Mouse (Mus musculus) liver, embryonic 13.5 days (tissue): ENCODE data around the gene Neu2. TPM values are rescaled to one million over a fixed set of nuclear protein-coding genes. Genes with fewer than 3 reads are reported as not detected.

Experiments used
- ATAC-seq: fragments of 200-750 bp; cut with Nextera tagmentation; 2 replicates; pipeline ENCODE4 v1.8.0; 2017; ENCODE audit warnings: low read depth, mild to moderate bottlenecking, moderate number of reproducible peaks, moderate library complexity
- DNase-seq: peaks from one replicate; pipeline ENCODE4 v3.0.0; 2022
- H3K27ac ChIP-seq: fragments of 300-500 bp; sonication (generic); 2 replicates; pipeline ENCODE4 v1.5.1; 2015; ENCODE audit warnings: moderate library complexity, mild to moderate bottlenecking, inconsistent platforms
- H3K27me3 ChIP-seq: fragments of 300-500 bp; sonication (generic); 2 replicates; pipeline ENCODE4 v1.6.1; 2015; ENCODE audit warnings: mild to moderate bottlenecking, inconsistent platforms
- H3K36me3 ChIP-seq: fragments of 300-500 bp; sonication (generic); 2 replicates; pipeline ENCODE4 v1.6.1; 2015; ENCODE audit warnings: mild to moderate bottlenecking, inconsistent platforms
- H3K4me1 ChIP-seq: fragments of 300-500 bp; sonication (generic); replicated peaks from 2 replicates; pipeline ENCODE4 v1.6.1; 2015; ENCODE audit warnings: inconsistent platforms
- H3K4me2 ChIP-seq: fragments of 300-500 bp; sonication (generic); 2 replicates; pipeline ENCODE4 v1.6.1; 2015; ENCODE audit warnings: inconsistent platforms, mild to moderate bottlenecking, moderate library complexity
- H3K4me3 ChIP-seq: fragments of 300-500 bp; sonication (generic); replicated peaks from 2 replicates; pipeline ENCODE4 v1.5.1; 2015; ENCODE audit warnings: mild to moderate bottlenecking, inconsistent platforms
- H3K9ac ChIP-seq: fragments of 300-500 bp; sonication (generic); 2 replicates; pipeline ENCODE4 v1.6.1; 2015; ENCODE audit warnings: mild to moderate bottlenecking, inconsistent platforms
- H3K9me3 ChIP-seq: fragments of 300-500 bp; sonication (generic); replicated peaks from 2 replicates; pipeline ENCODE4 v1.6.1; 2016; ENCODE audit warnings: inconsistent platforms
- WGBS: fragments of 180-500 bp; shearing (Covaris S2); methylation state at CpG from one replicate; pipeline ENCODE4 v1.1.7; 2015; ENCODE audit not compliant: insufficient replicate concordance; 5-methylcytosine and 5-hydroxymethylcytosine counted together
- polyA plus RNA-seq: library from polyadenylated mRNA; unstranded; fragments of >200 nt; fragmentation: Nextera tagmentation; extraction: Ambion mirVana; gene quantifications from 2 replicates; pipeline ENCODE4 v1.2.1, GENCODE M21; 2015

Gene Neu2
- polyA plus RNA-seq, 1 experiment from 2014 or later: 0.75 TPM

GRCm38 (mm10) chr1:87614576-87615295 is 105.0 kb downstream of the Neu2 start:
- WGBS: 66% methylated on average over 2 of the region's 2 CpGs
- H3K27ac ChIP-seq: no peak overlapping the region
- H3K27me3 ChIP-seq: no peaks in the 10 kb centered on the region
- no peaks in the 10 kb centered on the region for H3K9me3 ChIP-seq
- H3K4me1 ChIP-seq: peaks cover 7% of the 10 kb centered on the region
- ATAC-seq (no peak), DNase-seq (no peak)
- H3K4me2 ChIP-seq: no peak overlapping the region
- H3K9ac ChIP-seq: no peak overlapping the region
- no peak overlapping the region for H3K4me3 ChIP-seq
- no peaks in the 10 kb centered on the region for H3K36me3 ChIP-seq

DNA sequence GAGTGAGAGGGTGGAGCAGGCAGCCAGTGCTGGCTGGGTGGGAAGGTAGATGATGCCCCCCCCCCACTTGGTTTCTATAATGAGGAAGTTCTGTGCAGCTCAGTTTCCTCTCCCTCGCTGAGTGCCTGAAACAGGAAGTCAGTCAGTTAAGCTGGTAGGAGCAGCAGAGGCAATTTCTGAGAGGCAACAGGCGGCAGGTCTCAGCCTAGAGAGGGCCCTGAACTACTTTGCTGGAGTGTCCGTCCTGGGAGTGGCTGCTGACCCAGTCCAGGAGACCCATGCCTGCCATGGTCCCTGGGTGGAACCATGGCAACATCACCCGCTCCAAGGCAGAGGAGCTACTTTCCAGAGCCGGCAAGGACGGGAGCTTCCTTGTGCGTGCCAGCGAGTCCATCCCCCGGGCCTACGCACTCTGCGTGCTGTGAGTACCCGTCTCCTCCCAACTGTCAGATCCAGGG is 110.6 kb downstream of the Neu2 start, which contains the start of gene Inpp5d:
TSS of gene Inpp5d (plus strand) at position 102 of the 458 bp plus-strand sequence.
- Histone ChIP-seq H3K27me3 (no peaks in the 10 kb centered on the region), H3K27ac (peak within 1 kb of the TSS; percentile 76), H3K9ac (peak within 1 kb of the TSS; percentile 77), H3K4me1 (peaks cover 62% of the 10 kb centered on the region), H3K4me3 (peak within 1 kb of the TSS; percentile 62), H3K36me3 (no peaks in the 10 kb centered on the region), H3K9me3 (no peaks in the 10 kb centered on the region), H3K4me2 (peak within 1 kb of the TSS; percentile 78)
- 18% methylated on average over 12 of the region's 12 CpGs for WGBS
- DNase-seq (no peak), ATAC-seq (peak; percentile 61)

DNA sequence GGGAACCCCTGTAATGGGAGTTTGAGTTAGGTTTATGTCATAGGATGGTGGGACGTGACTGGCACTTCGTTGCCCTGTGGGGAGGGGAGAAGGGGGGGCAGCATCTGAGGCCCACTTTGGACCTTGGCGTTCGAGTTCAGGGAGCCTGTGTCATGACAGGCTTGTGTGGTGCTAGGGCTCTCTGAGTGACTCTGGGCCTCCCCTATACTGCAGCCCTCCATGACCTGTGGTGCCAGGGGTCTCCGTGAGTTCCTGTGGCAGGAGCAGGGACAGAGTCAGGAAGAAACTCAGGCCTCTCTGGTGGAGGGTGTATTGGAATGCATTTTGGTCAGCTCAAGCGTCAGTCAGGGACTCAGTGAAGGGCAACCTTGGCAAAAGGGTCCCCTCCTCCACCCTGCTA is 111.0 kb downstream of the Neu2 start:
- Histone ChIP-seq H3K4me3 (peak overlapping the region; percentile 62), H3K27me3 (no peaks in the 10 kb centered on the region), H3K4me1 (peaks cover 67% of the 10 kb centered on the region), H3K9ac (peak overlapping the region; percentile 77), H3K36me3 (no peaks in the 10 kb centered on the region), H3K9me3 (no peaks in the 10 kb centered on the region), H3K27ac (peak overlapping the region; percentile 76), H3K4me2 (peak overlapping the region; percentile 78)
- DNase-seq: no peak
- ATAC-seq: peak; percentile 30
- 23% methylated on average over 6 of the region's 6 CpGs for WGBS

DNA sequence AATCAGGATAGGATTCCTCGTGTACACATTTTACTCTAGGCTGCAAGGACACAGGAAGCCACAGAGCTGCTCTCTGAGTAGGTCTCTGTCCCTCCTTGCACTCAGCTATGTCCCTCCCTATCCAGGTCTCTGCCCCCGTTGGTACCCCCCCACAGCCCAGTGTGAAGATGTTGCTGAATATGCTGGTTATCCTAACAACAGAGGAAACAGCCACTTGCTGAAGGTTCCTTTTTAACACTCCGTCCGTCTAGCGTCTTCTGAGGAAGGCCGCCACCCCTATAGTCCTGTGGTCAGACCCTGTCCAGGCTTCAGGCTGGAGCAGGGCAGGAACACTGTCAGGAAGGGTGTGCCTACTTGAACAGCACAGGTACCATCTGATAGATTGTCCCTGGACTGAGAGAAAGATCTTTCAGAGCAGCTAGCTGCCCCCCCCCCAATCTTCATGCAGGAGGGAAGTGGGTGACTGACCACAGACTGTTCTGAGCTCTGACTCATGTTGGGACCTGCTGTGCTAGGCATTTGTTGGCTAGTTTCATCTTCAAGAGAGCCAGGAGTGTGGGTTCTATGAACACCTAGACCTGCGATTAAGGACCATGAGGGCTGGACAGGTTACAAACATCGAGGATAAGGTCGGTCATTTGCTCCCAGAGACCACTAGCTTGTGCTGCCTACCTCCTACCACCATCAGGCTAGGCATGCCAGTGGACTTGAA is 111.6 kb downstream of the Neu2 start:
- ATAC-seq (peak; percentile 14; the same call in 1 of the 2 replicates), DNase-seq (no peak)

DNA sequence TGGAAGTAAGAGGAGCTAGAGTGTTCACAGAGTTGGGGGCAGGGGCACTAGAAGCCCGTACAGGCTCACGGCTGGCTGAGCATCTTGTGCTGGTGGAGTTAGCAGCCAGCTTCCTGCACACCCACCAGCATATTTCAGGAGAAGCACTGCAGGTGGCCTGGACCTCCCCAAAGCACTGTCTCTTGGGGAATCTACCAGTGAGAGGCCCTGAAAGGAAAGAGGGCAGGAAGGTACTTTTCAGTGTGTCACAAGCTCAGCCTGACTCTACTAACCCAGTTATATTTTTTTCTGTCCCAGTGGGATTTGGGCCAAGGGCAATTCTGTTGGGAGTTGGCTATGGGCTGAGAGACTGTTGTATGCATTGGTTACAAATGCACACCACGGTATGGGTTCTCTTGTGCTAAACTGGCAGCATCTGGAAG is 112.2 kb downstream of the Neu2 start:
- peak overlapping the region; percentile 78 for H3K4me2 ChIP-seq
- no peaks in the 10 kb centered on the region for H3K9me3 ChIP-seq
- peak overlapping the region; percentile 62 for H3K4me3 ChIP-seq
- ATAC-seq (no peak), DNase-seq (no peak)
- H3K9ac ChIP-seq: peak overlapping the region; percentile 77
- no peaks in the 10 kb centered on the region for H3K36me3 ChIP-seq
- 36% methylated on average over 3 of the region's 3 CpGs for WGBS
- no peaks in the 10 kb centered on the region for H3K27me3 ChIP-seq
- peak overlapping the region; percentile 76 for H3K27ac ChIP-seq
- H3K4me1 ChIP-seq: peaks cover 79% of the 10 kb centered on the region

More for the DNA sequence above, 111.6 kb downstream of the Neu2 start:
- Histone ChIP-seq H3K36me3 (no peaks in the 10 kb centered on the region), H3K4me2 (peak overlapping the region; percentile 78), H3K27ac (peak overlapping the region; percentile 76), H3K4me1 (peaks cover 73% of the 10 kb centered on the region), H3K4me3 (peak overlapping the region; percentile 62), H3K9me3 (no peaks in the 10 kb centered on the region), H3K27me3 (no peaks in the 10 kb centered on the region), H3K9ac (peak overlapping the region; percentile 77)
- 38% methylated on average over 9 of the region's 9 CpGs for WGBS

GRCm38 (mm10) chr1:87623977-87624666 is 114.4 kb downstream of the Neu2 start:
- H3K27me3 ChIP-seq: no peaks in the 10 kb centered on the region
- H3K4me1 ChIP-seq: peaks cover 100% of the 10 kb centered on the region
- ATAC-seq (peak; percentile 57), DNase-seq (peak; percentile 34)
- H3K4me3 ChIP-seq: no peak overlapping the region
- no peaks in the 10 kb centered on the region for H3K9me3 ChIP-seq
- peak overlapping the region; percentile 45 for H3K4me2 ChIP-seq
- 4% methylated on average over 1 of the region's 1 CpGs for WGBS
- H3K36me3 ChIP-seq: no peaks in the 10 kb centered on the region
- peak overlapping the region; percentile 51 for H3K9ac ChIP-seq
- peak overlapping the region; percentile 81 for H3K27ac ChIP-seq

GRCm38 (mm10) chr1:87624826-87625225 is 115.1 kb downstream of the Neu2 start:
- peaks cover 100% of the 10 kb centered on the region for H3K4me1 ChIP-seq
- no peaks in the 10 kb centered on the region for H3K9me3 ChIP-seq
- H3K4me2 ChIP-seq: peak overlapping the region; percentile 45
- no peak overlapping the region for H3K4me3 ChIP-seq
- WGBS: 75% methylated on average over 2 of the region's 2 CpGs
- H3K9ac ChIP-seq: peak overlapping the region; percentile 51
- peak overlapping the region; percentile 81 for H3K27ac ChIP-seq
- no peak for ATAC-seq
- DNase-seq: no peak
- no peaks in the 10 kb centered on the region for H3K36me3 ChIP-seq
- no peaks in the 10 kb centered on the region for H3K27me3 ChIP-seq

DNA sequence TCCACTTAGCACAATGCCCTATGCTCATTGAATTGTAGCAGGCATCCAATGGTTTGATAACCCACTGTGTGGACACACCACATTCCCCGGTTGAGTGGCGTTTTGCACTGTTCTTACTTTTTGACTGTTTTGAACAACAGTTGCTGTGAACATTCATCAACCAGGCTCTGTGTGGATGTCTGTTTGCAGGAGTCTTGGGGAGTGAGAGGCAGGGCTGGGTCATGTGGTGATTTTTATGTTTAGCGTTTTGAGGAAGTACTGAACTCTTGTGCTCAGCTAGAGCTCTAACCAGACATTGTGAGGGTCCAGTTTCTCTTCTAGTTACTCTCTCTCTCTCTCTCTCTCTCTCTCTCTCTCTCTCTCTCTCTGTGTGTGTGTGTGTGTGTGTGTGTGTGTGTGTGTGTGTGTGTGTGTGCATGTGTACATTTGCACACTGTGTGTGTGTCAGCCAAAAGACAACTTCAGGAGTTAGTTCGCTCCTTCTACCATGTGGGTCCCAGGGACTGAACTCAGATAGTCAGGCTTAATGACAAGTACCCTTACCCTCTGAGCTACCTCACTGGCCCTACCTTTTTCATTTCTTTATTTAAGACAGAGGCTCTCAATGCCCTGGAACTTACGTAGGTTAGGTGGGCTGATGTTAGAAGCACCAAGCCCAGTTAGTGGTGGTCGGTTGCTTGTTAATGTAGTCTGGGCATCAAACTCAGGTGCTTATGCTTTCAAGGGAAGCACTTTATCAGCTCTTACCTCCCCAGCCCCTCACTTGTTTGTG is 115.8 kb downstream of the Neu2 start:
- Histone ChIP-seq H3K27ac (peak overlapping the region; percentile 81), H3K36me3 (no peaks in the 10 kb centered on the region), H3K4me3 (no peak overlapping the region), H3K27me3 (no peaks in the 10 kb centered on the region), H3K9me3 (no peaks in the 10 kb centered on the region), H3K4me2 (peak overlapping the region; percentile 21), H3K4me1 (peaks cover 100% of the 10 kb centered on the region), H3K9ac (no peak overlapping the region)
- 58% methylated on average over 6 of the region's 6 CpGs for WGBS
- ATAC-seq: no peak
- DNase-seq: no peak

GRCm38 (mm10) chr1:87626344-87626743 is 116.7 kb downstream of the Neu2 start:
- Histone ChIP-seq H3K4me3 (no peak overlapping the region), H3K9me3 (no peaks in the 10 kb centered on the region), H3K4me1 (peaks cover 100% of the 10 kb centered on the region), H3K27ac (peak overlapping the region; percentile 81), H3K36me3 (no peaks in the 10 kb centered on the region), H3K9ac (peak overlapping the region; percentile 34; the same call in 1 of the 2 replicates), H3K27me3 (no peaks in the 10 kb centered on the region), H3K4me2 (peak overlapping the region; percentile 27; the same call in 1 of the 2 replicates)
- DNase-seq (no peak), ATAC-seq (peak; percentile 61)
- 7% methylated on average over 2 of the region's 2 CpGs for WGBS

GRCm38 (mm10) chr1:87628085-87628484 is 118.4 kb downstream of the Neu2 start:
- Histone ChIP-seq H3K4me1 (peaks cover 100% of the 10 kb centered on the region), H3K36me3 (no peaks in the 10 kb centered on the region), H3K9ac (peak overlapping the region; percentile 7; the same call in 1 of the 2 replicates), H3K27me3 (no peaks in the 10 kb centered on the region), H3K4me3 (no peak overlapping the region), H3K9me3 (no peaks in the 10 kb centered on the region), H3K4me2 (peak overlapping the region; percentile 13), H3K27ac (peak overlapping the region; percentile 81)
- ATAC-seq: peak; percentile 82
- 3% methylated on average over 2 of the region's 2 CpGs for WGBS
- DNase-seq: peak; percentile 67
